Mouse (Mus musculus) megakaryocyte, embryonic 14.5 days (primary cell): ENCODE measurements at regions not wholly inside any gene's neighbourhood (a gene's known extent, or its start where the extent isn't known, plus 50 kb on each side); places are given as distances from the start of the nearest gene placed in this dataset.

Experiments
- FLI1 ChIP-seq: IDR thresholded peaks from 2 replicates; pipeline ENCODE4 v1.6.1; 2012; ENCODE audit warnings: low read length, inconsistent platforms, mixed read lengths
- GATA1 ChIP-seq: IDR thresholded peaks from 3 replicates; pipeline ENCODE4 v1.6.1; 2012; ENCODE audit warnings: mixed read lengths, low read length, inconsistent platforms, borderline replicate concordance

GRCm38 (mm10) chr14:67613691-67614090 lies 1604.7 kb upstream of the Gulo start:
- TF ChIP-seq GATA1 = no peak
- no peak for TF ChIP-seq FLI1
